Mouse (Mus musculus) heart, postnatal 0 days (tissue): ENCODE results near the gene Armc12. TPM values are rescaled to one million over a fixed set of nuclear protein-coding genes. Genes with fewer than 3 reads are reported as not detected.

Source experiments
- ATAC-seq: fragments of 200-750 bp; cut with Nextera tagmentation; 2 replicates; pipeline ENCODE4 v1.8.0; 2017; ENCODE audit warnings: low read depth, moderate number of reproducible peaks, moderate library complexity; ENCODE audit not compliant: insufficient read depth
- DNase-seq: peaks from one replicate; pipeline ENCODE4 v3.0.0-alpha.2; 2016; ENCODE audit warnings: low spot score
- H3K27ac ChIP-seq: fragments of 300-500 bp; sonication (generic); 2 replicates; pipeline ENCODE4 v1.5.1; 2014; ENCODE audit warnings: low read depth, mild to moderate bottlenecking
- H3K27me3 ChIP-seq: fragments of 300-500 bp; sonication (generic); 2 replicates; pipeline ENCODE4 v1.6.1; 2014; ENCODE audit warnings: low read length, mixed read lengths; ENCODE audit not compliant: control insufficient read depth, insufficient read depth
- H3K36me3 ChIP-seq: fragments of 300-500 bp; sonication (generic); replicated peaks from 2 replicates; pipeline ENCODE4 v1.6.1; 2014; ENCODE audit warnings: low read length, mixed read lengths; ENCODE audit not compliant: control insufficient read depth, insufficient read depth
- H3K4me1 ChIP-seq: fragments of 300-500 bp; sonication (generic); 2 replicates; pipeline ENCODE4 v1.6.1; 2014; ENCODE audit warnings: antibody characterized with exemption; ENCODE audit not compliant: control insufficient read depth, insufficient read depth
- H3K4me2 ChIP-seq: fragments of 300-500 bp; sonication (generic); 2 replicates; pipeline ENCODE4 v1.6.1; 2014; ENCODE audit warnings: low read depth, mild to moderate bottlenecking, low read length, moderate library complexity
- H3K4me3 ChIP-seq: fragments of 300-500 bp; sonication (generic); 2 replicates; pipeline ENCODE4 v1.5.1; 2014; ENCODE audit warnings: low read depth, low read length
- H3K9ac ChIP-seq: fragments of 300-500 bp; sonication (generic); replicated peaks from 2 replicates; pipeline ENCODE4 v1.6.1; 2014; ENCODE audit warnings: low read depth, low read length, mixed read lengths
- H3K9me3 ChIP-seq: fragments of 300-500 bp; sonication (generic); replicated peaks from 2 replicates; pipeline ENCODE4 v1.6.1; 2016; ENCODE audit warnings: low read length; ENCODE audit not compliant: control insufficient read depth
- CTCF ChIP-seq: IDR thresholded peaks from 2 replicates; pipeline ENCODE4 v1.5.1; 2016; ENCODE audit warnings: antibody characterized with exemption, control low read depth, low read depth
- EP300 ChIP-seq: IDR thresholded peaks from 2 replicates; pipeline ENCODE4 v1.6.1; 2016; ENCODE audit warnings: antibody characterized with exemption, low read depth
- WGBS: fragments of 180-500 bp; shearing (Covaris S2); extraction: QIAGEN DNeasy Blood & Tissue Kit; methylation state at CpG from one replicate; pipeline ENCODE4 v1.1.7; 2014; 5-methylcytosine and 5-hydroxymethylcytosine counted together
- polyA plus RNA-seq: library from polyadenylated mRNA; unstranded; fragments of >200 nt; fragmentation: Nextera tagmentation; extraction: Ambion mirVana; gene quantifications from 2 replicates; pipeline ENCODE4 v1.2.1, GENCODE M21; 2015
- total RNA-seq: library from RNA; depleted of rRNA; stranded (reverse); fragments of >200 nt; gene quantifications from 2 replicates; pipeline ENCODE4 v1.2.3, GENCODE M21; 2014; ENCODE audit warnings: low replicate concordance; rRNA removed

Armc12 gene
- total RNA-seq (not detected in 2 replicates), polyA plus RNA-seq (not detected in 2 replicates)

DNA sequence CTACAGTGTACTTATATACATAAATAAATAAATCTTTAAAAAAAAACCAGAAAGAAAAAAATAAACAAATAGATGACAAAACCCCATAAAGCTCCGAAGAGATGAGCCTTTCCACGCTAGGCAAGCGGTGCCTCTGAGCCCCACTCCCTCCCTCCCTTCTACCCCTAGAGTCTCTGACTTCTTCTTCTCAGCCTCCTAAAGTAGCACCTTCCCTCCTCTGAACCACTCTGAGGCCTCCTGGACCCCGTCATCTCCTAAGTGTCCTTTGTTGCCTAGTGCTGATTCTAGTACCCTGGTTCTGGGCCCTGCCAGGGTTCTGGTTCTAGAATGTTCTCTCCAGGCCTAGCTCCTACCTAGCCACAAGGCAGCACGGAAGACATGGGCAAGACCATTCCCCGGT, at the start of gene Armc12:
TSS of gene Armc12 (plus strand) at position 301 of the 400 bp plus-strand sequence.
- H3K27me3 ChIP-seq, result 0 out of 2 replicates have a peak, but pooled peaks cover 6% of the 10 kb centered on the region
- ATAC-seq, result no peak

DNA sequence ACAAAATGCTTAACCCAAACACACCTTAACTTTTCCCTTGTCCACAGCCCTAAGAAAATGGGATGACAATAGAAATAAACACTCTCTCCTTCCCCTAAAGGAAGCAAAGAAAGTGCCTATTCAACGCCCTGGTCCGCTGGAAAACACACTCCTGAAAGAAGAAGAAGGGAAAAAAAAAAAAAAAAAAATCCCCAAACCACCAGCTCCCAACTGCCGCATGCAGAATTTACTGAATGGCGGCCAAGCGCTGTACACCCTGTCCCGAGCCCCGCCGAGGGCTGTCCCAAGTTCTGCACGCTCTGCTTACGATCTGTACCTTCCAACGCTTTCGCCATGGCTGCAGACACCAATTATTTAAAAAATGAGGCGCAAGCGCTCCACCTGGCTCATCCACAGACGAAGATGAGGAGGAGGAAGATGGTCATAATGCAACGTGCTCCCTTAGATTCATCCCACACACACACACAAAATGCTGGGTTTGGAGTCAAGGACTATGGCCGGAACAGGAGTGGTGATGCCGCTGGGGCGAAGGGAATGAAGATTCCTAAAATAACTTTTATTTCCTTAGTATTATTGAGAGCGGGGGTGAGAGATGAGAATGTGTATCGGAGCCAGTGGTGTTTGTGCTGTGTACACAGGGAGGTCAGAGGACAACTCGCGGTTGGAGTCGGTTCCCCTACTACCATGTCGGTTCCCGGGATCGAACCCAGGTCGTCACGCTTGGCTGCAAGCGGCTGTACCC, 45.7 kb upstream of the Armc12 start:
- H3K9me3 ChIP-seq, result no peaks in the 10 kb centered on the region
- no peaks in the 10 kb centered on the region for H3K27me3 ChIP-seq
- TF ChIP-seq EP300 (no peak), CTCF (no peak)
- no peak; the same call in 1 of the 2 replicates for ATAC-seq
- H3K4me1 ChIP-seq, result no peaks in the 10 kb centered on the region
- H3K27ac ChIP-seq, result peak overlapping the region; percentile 92
- 6% methylated on average over 30 of the region's 30 CpGs for WGBS
- peaks cover 4% of the 10 kb centered on the region; the same call in 1 of the 2 replicates for H3K36me3 ChIP-seq
- peak overlapping the region; percentile 84 for H3K4me2 ChIP-seq
- H3K9ac ChIP-seq, result peak overlapping the region; percentile 93
- H3K4me3 ChIP-seq, result peak overlapping the region; percentile 91
- DNase-seq, result peak; percentile 24

More for the DNA sequence above, at the start of gene Armc12:
- no peaks in the 10 kb centered on the region for H3K9me3 ChIP-seq
- no peak within 1 kb of the TSS for H3K9ac ChIP-seq
- TF ChIP-seq CTCF, result no peak
- H3K4me1 ChIP-seq, result no peaks in the 10 kb centered on the region
- no peak within 1 kb of the TSS for H3K4me3 ChIP-seq
- H3K4me2 ChIP-seq, result no peak within 1 kb of the TSS
- DNase-seq, result no peak
- no peaks in the 10 kb centered on the region for H3K36me3 ChIP-seq
- no peak within 1 kb of the TSS for H3K27ac ChIP-seq
- 88% methylated on average over 6 of the region's 6 CpGs for WGBS

DNA sequence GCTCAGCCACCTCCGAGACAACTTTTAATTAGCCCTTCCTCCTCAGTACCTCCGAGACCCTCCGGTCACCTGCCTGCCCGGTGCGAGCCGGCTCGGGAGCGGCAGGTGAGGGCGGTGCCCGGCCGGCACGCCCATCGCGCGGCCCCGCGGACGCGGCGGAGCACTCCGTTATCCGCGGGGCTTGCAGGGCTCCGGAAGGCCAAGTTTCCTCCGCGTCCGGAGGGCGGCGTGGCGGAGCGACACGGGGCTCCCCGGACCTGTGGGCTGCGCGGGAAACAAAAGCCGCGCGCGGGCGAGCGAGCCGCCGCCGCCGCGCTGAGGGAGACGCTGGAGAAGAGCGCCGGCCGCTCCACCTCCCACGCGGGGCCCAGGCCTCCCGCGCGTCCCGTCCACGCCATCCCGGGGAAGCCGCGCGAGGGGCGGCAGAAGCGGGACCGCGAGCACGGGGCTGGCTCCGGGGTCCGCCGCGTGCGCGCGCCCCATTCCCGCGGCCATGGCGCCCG, 45.1 kb upstream of the Armc12 start:
- Histone ChIP-seq H3K9ac (peak overlapping the region; percentile 93), H3K4me2 (peak overlapping the region; percentile 84), H3K4me1 (no peaks in the 10 kb centered on the region), H3K9me3 (no peaks in the 10 kb centered on the region), H3K27ac (peak overlapping the region; percentile 92), H3K27me3 (no peaks in the 10 kb centered on the region), H3K4me3 (peak overlapping the region; percentile 91), H3K36me3 (0 out of 2 replicates have a peak, but pooled peaks cover under 1% of the 10 kb centered on the region)
- DNase-seq, result no peak
- WGBS, result under 1% methylated on average over 45 of the region's 77 CpGs
- peak; percentile 59 for ATAC-seq
- TF ChIP-seq CTCF (no peak), EP300 (no peak)

DNA sequence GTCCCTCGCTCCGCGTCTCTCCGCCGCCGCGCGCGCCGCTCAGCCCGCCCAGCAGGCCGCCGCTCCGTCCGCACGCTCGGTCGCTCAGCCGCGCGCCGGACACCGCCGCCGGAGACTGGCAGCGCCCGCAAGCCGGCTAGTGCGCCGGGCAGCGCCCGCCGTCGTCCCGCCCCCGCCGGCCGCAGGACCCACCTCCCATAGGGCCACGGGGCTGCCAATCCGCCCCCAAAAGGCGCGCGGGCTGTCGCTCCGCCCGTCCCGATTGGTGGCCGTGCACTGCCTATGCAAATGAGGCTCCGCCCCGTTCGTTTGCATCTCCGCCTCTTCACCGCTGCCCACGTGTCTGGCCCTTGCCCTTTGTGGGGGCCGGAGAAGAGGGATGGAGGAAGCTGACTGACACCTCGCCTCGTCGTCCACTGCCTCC, 44.6 kb upstream of the Armc12 start:
- DNase-seq, result peak; percentile 96

DNA sequence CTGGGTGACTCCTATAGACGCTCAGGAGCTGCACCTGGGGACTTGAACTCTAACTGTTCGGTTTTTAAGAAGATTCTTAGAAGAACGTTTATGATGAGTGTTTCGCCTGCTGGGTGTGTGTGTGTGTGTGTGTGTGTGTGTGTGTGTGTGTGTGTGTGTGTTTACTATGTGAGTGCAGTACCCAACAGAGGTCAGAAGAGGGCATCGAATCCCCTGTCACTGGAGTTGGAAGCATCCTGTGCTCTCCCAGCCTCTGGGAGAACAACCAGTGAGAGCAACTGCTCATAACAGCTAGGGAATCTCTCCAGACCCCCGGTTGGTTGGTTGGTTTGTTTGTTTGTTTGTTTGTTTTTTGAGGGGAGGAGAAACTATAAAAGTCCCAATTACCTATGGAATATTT, 43.9 kb upstream of the Armc12 start:
- WGBS, result 74% methylated on average over 6 of the region's 6 CpGs

More for the DNA sequence above, 44.6 kb upstream of the Armc12 start:
- H3K9ac ChIP-seq, result peak overlapping the region; percentile 93
- peak overlapping the region; percentile 91 for H3K4me3 ChIP-seq
- TF ChIP-seq CTCF (no peak), EP300 (no peak)
- H3K36me3 ChIP-seq, result no peaks in the 10 kb centered on the region
- H3K4me1 ChIP-seq, result no peaks in the 10 kb centered on the region
- peak; percentile 99 for ATAC-seq
- peak overlapping the region; percentile 92 for H3K27ac ChIP-seq
- H3K27me3 ChIP-seq, result no peaks in the 10 kb centered on the region
- H3K9me3 ChIP-seq, result no peaks in the 10 kb centered on the region
- WGBS, result under 1% methylated on average over 37 of the region's 58 CpGs
- H3K4me2 ChIP-seq, result peak overlapping the region; percentile 84

More for the DNA sequence above, 43.9 kb upstream of the Armc12 start:
- Histone ChIP-seq H3K4me2 (no peak overlapping the region), H3K4me3 (no peak overlapping the region), H3K36me3 (no peaks in the 10 kb centered on the region), H3K9ac (no peak overlapping the region), H3K9me3 (no peaks in the 10 kb centered on the region), H3K27ac (no peak overlapping the region), H3K4me1 (no peaks in the 10 kb centered on the region), H3K27me3 (no peaks in the 10 kb centered on the region)
- ATAC-seq (no peak), DNase-seq (no peak)
- TF ChIP-seq EP300, result no peak
- no peak for TF ChIP-seq CTCF
